Mouse (Mus musculus) heart, postnatal 0 days (tissue): ENCODE measurements around the gene Krtap19-4.

Experiments used
- CTCF ChIP-seq: IDR thresholded peaks from 2 replicates; pipeline ENCODE4 v1.5.1; 2016; ENCODE audit warnings: antibody characterized with exemption, control low read depth, low read depth
- EP300 ChIP-seq: IDR thresholded peaks from 2 replicates; pipeline ENCODE4 v1.6.1; 2016; ENCODE audit warnings: antibody characterized with exemption, low read depth

DNA sequence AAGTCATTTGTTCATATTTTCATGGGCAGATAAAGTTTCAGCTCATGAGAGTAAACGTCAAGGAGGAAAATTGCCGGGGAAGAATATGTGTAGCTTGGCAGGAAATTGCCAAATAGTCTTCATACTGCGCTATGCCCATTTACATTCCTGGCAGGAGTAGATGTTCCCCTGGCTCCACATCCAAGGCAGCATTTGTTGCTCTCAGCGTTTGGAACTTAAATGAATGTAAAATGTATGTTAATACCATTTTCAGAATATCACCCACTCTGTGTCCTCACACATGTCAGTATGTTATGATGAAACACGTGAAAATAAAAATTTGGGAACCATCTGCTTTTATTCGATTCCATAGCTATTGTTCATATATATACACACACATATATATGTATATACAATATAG lies 2.0 kb upstream of the Krtap19-4 start:
- TF ChIP-seq CTCF = no peak
- no peak for TF ChIP-seq EP300
